Mouse (Mus musculus) regulatory T cell (primary cell): ENCODE data around the gene Dctd.
"Not testable (repeated sequence)": the region's sequence is repeated elsewhere in the genome, so short reads cannot be mapped to it uniquely, and the experiment has no call there.

Experiments used
- in situ Hi-C: fragments of 300-600 bp; cut with MboI, MseI; formaldehyde crosslinking; loops from one replicate; pipeline ENCODE4 v1.15.1; 2025; ENCODE audit warnings: high pct_unique_total_duplicates

The Dctd gene

DNA sequence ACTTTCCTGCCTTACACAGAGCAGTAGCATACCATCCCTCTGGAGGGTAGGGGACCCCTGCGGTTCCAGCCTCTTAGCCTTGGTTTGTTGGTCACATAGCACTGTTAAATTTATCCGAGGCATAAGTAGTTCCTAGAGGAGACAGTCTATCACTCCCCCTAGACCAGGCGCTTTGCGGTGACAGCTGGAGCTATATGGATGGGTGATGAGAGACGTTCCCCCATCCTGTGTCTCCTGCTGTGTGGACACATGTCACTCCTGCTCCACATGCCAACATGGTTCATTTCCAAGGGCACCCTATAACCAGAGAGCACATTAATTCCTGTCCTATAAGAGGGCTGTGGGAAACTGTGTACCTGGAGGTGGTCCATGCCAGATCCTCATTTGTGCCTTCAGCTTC is 42.1 kb downstream of the Dctd start:
- in situ Hi-C loops = loop anchor here (25.0 kb wide), 1 partner anchor 629 kb away; no protein-coding TSS in a partner anchor

DNA sequence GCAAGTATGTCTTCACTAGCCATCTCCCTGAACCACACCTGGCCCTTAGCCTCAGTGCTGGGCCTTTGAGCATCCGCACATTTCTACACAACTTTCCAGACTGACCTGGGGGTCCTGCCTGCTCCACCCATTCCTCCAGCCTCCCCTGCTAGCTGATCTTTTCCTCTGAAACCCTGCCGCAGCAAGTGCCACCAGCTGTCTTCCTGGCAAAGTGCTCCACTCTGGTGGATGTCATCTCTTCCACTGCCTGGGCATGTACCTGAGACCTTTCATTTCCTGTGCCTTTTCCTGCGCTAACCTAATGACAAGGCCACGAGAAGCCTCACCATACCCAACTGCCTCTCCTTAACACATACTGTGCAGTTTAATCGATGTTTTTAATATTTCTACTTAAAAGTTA is 46.9 kb downstream of the Dctd start:
- in situ Hi-C loops = loop anchor here (25.0 kb wide), 1 partner anchor 633 kb away; no protein-coding TSS in a partner anchor

DNA sequence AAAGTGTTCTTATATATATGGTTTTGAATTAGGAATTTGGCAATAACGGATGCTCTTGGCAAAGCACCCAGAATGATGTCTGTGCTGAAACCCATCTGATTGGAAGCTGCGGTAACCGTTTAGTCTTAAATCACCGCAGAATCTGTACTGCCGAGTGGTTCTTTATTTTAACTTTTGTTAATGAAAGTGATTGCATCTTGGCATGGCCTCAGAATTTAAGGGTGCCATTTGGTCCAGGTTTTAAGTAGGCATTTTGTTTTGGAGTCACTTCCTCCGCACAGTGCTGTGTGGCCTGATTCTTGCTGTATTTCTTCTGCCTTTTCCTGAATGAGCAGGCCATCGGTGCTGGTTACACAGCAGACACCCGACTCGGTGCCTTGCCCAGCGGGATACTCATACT is 47.6 kb downstream of the Dctd start:
- in situ Hi-C loops = loop anchor here (25.0 kb wide), 1 partner anchor 634 kb away; no protein-coding TSS in a partner anchor

GRCm38 (mm10) chr8:48152062-48152738 is 53.3 kb downstream of the Dctd start:
- in situ Hi-C loops = no loop called here

- in situ Hi-C loops = no loop called here
Observed at GRCm38 (mm10) chr8:48153360-48154121, 54.6 kb downstream of the Dctd start.

GRCm38 (mm10) chr8:48157718-48158117 is 58.8 kb downstream of the Dctd start:
- in situ Hi-C loops = no loop called here

DNA sequence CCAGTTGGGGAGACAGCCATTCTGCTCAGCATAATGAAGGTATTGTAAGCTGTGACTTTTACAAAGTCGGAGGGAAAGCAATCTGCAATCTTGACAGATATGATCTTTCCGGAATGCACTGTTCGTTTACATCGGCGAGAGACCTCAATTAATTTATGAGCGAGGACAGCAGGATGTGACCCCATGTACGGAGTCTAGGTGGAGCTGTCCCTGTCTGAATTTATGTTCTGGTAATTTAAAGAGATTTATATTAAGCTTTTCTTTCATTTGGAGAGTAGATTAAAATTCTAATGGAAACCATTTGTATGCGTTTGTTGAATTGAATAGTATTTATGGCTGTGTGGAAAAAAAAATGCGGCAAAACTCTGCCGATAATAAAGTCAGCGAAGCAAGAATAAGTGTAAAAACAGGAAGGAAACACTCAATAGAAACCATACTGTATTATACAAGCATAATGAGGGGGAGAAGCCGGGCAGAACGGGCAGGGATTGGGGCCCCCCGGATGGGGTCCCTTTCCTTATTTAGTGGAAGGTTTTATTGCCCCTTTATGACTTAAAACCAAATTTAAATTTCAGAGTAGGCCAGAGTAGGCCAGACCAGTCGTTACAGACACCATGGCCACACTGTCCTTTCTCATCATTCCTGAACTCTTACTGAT is 59.8 kb downstream of the Dctd start:
- in situ Hi-C loops = no loop called here

GRCm38 (mm10) chr8:48177406-48177805 is 78.5 kb downstream of the Dctd start:
- in situ Hi-C loops = loop anchor here (10.0 kb wide), 1 partner anchor 1987 kb away; no protein-coding TSS in a partner anchor

- in situ Hi-C loops = loop anchor here (10.0 kb wide), 1 partner anchor 1987 kb away; no protein-coding TSS in a partner anchor
Observed at GRCm38 (mm10) chr8:48177876-48178275, 79.0 kb downstream of the Dctd start.

- in situ Hi-C loops = loop anchor here (10.0 kb wide), 1 partner anchor 1986 kb away; no protein-coding TSS in a partner anchor
Observed at GRCm38 (mm10) chr8:48178993-48179392, 80.1 kb downstream of the Dctd start.

- in situ Hi-C loops = not testable (repeated sequence)
Observed at GRCm38 (mm10) chr8:48180146-48180545, 81.3 kb downstream of the Dctd start.

GRCm38 (mm10) chr8:48181000-48181399 is 82.1 kb downstream of the Dctd start:
- in situ Hi-C loops = no loop called here

- in situ Hi-C loops = no loop called here
Observed at GRCm38 (mm10) chr8:48183758-48184157, 84.9 kb downstream of the Dctd start.

- in situ Hi-C loops = no loop called here
Observed at GRCm38 (mm10) chr8:48188586-48188985, 89.7 kb downstream of the Dctd start.

- in situ Hi-C loops = no loop called here
Observed at GRCm38 (mm10) chr8:48195971-48196370, 97.1 kb downstream of the Dctd start.

DNA sequence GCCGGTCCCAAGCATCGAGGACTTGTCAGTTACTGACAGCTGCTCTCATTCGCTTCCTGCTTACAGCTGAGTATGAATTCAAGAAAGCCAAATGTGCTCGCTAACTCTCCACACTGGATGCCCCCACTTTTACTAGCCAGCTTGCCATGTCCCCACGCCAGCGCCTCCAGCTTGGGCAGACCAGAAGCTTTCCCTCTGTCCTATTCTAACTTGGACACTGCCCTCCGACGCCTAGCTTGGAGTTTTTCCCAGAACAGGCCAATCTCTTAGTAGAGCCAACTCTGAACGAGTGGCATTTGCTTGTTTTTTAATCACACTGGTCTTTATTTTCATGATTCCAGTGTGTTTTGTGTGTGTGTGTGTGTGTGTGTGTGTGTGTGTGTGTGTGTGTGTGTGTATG is 100.3 kb downstream of the Dctd start:
- in situ Hi-C loops = no loop called here

GRCm38 (mm10) chr8:48202632-48203031 is 103.7 kb downstream of the Dctd start:
- in situ Hi-C loops = no loop called here
